Mouse (Mus musculus): Measurements from ENCODE around the gene Tbc1d24. TPM values are rescaled to one million over a fixed set of nuclear protein-coding genes. Genes with fewer than 3 reads are reported as not detected.

The Tbc1d24 gene
- polyA plus RNA-seq, 1 experiment, result 50.3 TPM

DNA sequence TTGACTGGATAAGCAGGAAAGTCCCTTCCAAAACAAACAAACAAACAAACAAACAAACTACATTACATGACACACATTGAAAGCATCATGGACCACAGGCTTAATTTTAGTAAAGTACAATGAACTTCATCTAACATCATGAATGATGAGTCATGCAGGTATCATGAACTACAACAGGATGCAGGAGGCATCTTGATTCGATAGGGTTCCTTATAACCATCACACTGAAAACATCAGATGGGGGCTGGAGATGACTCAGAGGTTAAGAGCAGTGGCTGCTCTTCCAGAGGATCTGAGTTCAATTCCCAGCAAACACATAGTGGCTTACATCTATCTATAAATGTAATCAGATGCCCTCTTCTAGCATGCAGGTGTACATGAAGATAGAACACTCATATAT, 77.8 kb downstream of the Tbc1d24 start:
- Histone ChIP-seq H3K4me3 (replicated peaks; ENCODE audit: insufficient read depth, low read depth, low read length) (no peak overlapping the region), H3K27ac (ENCODE audit: insufficient read depth, low read length) (no peak overlapping the region), H3K4me1 (ENCODE audit: control insufficient read depth, insufficient read depth, low read length) (peaks cover 8% of the 10 kb centered on the region; the same call in 1 of the 2 replicates), H3K27me3 (ENCODE audit: control insufficient read depth, insufficient read depth, low read length) (no peaks in the 10 kb centered on the region)
- DNase-seq, result no peak
- TF ChIP-seq POLR2A (IDR thresholded peaks at IDR 0.05; ENCODE audit: borderline replicate concordance, insufficient read depth, low read length), result no peak
- TF ChIP-seq CTCF (IDR thresholded peaks at IDR 0.05; ENCODE audit: borderline replicate concordance, insufficient read depth, low read depth, low read length), result no peak
- 73% methylated on average over 1 of the region's 1 CpGs for WGBS

DNA sequence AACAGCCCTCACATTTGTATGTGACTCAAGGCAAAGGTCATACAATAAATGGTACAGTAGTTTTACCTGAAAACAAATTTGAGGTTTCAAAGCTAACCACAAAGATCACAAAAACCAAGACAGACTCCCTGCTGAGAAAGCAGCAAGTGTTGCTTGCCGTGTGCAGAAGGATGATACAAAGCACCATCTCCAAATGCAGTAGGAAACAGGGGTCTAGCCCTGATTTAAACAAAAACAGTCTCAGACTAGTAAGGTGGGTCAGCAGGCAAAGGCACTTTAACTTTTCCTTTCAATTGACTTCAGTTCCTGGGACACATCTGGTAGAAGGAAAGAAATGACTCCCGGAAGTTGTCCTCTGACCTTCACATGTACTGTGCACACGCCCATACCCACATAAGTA, 78.6 kb downstream of the Tbc1d24 start:
- no peaks in the 10 kb centered on the region for H3K27me3 ChIP-seq (ENCODE audit: control insufficient read depth, insufficient read depth, low read length)
- H3K4me3 ChIP-seq (replicated peaks; ENCODE audit: insufficient read depth, low read depth, low read length), result no peak overlapping the region
- DNase-seq, result no peak
- TF ChIP-seq POLR2A (IDR thresholded peaks at IDR 0.05; ENCODE audit: borderline replicate concordance, insufficient read depth, low read length) (no peak), CTCF (IDR thresholded peaks at IDR 0.05; ENCODE audit: borderline replicate concordance, insufficient read depth, low read depth, low read length) (no peak)
- no peak overlapping the region for H3K27ac ChIP-seq (ENCODE audit: insufficient read depth, low read length)
- 65% methylated on average over 3 of the region's 3 CpGs for WGBS
- H3K4me1 ChIP-seq (ENCODE audit: control insufficient read depth, insufficient read depth, low read length), result peaks cover 8% of the 10 kb centered on the region; the same call in 1 of the 2 replicates

Other genes starting within 250 kb of the Tbc1d24 start
- gene Prss30, start 225.0 kb downstream of the Tbc1d24 start, polyA plus RNA-seq (2012; rRNA removed), result 0.11 and 0.16 TPM in 2 replicates
- gene Prss22, start 207.5 kb downstream of the Tbc1d24 start, polyA plus RNA-seq (2012; rRNA removed), result not detected in 2 replicates
- 0.19 TPM in 1 of 2 replicates, not detected in the other for gene Prss27, start 167.4 kb downstream of the Tbc1d24 start, polyA plus RNA-seq (2012; rRNA removed)
- 32.8 and 35.6 TPM in 2 replicates for gene Kctd5, start 132.1 kb downstream of the Tbc1d24 start, polyA plus RNA-seq (2012; rRNA removed)
- 39.9 and 41.5 TPM in 2 replicates for gene Pdpk1, start 54.6 kb downstream of the Tbc1d24 start, polyA plus RNA-seq (2012; rRNA removed)
- 37.0 and 40.1 TPM in 2 replicates for gene Amdhd2, start 41.8 kb downstream of the Tbc1d24 start, polyA plus RNA-seq (2012; rRNA removed)
- 2,309 TPM in 2 replicates for gene Atp6v0c, start 35.9 kb downstream of the Tbc1d24 start, polyA plus RNA-seq (2012; rRNA removed)
- gene Ntn3, start 4.0 kb upstream of the Tbc1d24 start, polyA plus RNA-seq (2012; rRNA removed), result 3.8 and 4.5 TPM in 2 replicates
- gene Tedc2, start 15.3 kb upstream of the Tbc1d24 start, polyA plus RNA-seq (2012; rRNA removed), result 27.3 and 28.4 TPM in 2 replicates
- gene Ccnf, start 45.9 kb upstream of the Tbc1d24 start, polyA plus RNA-seq (2012; rRNA removed), result 3.6 and 4.1 TPM in 2 replicates
- 0.22 and 0.31 TPM in 2 replicates for gene Abca17, start 145.5 kb upstream of the Tbc1d24 start, polyA plus RNA-seq (2012; rRNA removed)
- 57.0 and 58.6 TPM in 2 replicates for gene Abca3, start 146.4 kb upstream of the Tbc1d24 start, polyA plus RNA-seq (2012; rRNA removed)
- gene Rnps1, start 209.0 kb upstream of the Tbc1d24 start, polyA plus RNA-seq (2012; rRNA removed), result 254 and 263 TPM in 2 replicates
- 77.3 and 78.6 TPM in 2 replicates for gene Eci1, start 221.1 kb upstream of the Tbc1d24 start, polyA plus RNA-seq (2012; rRNA removed)
- gene Dnase1l2, start 237.5 kb upstream of the Tbc1d24 start, polyA plus RNA-seq (2012; rRNA removed), result 22.3 and 22.7 TPM in 2 replicates

Measured in cerebellum, adult 2 months (tissue).